Mouse (Mus musculus) kidney, embryonic 14.5 days (tissue): ENCODE data around the gene Mrpl43. TPM values are rescaled to one million over a fixed set of nuclear protein-coding genes. Genes with fewer than 3 reads are reported as not detected.
A peak's percentile ranks its signal among the peaks of the same experiment; 100 is the strongest.
"Not testable (repeated sequence)": the region's sequence is repeated elsewhere in the genome, so short reads cannot be mapped to it uniquely, and the experiment has no call there.

Source experiments
- ATAC-seq: fragments of 200-750 bp; cut with Nextera tagmentation; 2 replicates; pipeline ENCODE4 v1.8.0; 2017; ENCODE audit warnings: moderate number of reproducible peaks, mild to moderate bottlenecking, moderate TSS enrichment, moderate library complexity; ENCODE audit not compliant: low FRiP score, low TSS enrichment
- H3K27ac ChIP-seq: fragments of 300-500 bp; sonication (generic); 2 replicates; pipeline ENCODE4 v1.5.1; 2014; ENCODE audit warnings: low read depth, mild to moderate bottlenecking, low read length, moderate library complexity, mixed read lengths
- H3K27me3 ChIP-seq: fragments of 300-500 bp; sonication (generic); 2 replicates; pipeline ENCODE4 v1.6.1; 2014; ENCODE audit warnings: mild to moderate bottlenecking, low read length; ENCODE audit not compliant: control insufficient read depth, insufficient read depth
- H3K36me3 ChIP-seq: fragments of 300-500 bp; sonication (generic); 2 replicates; pipeline ENCODE4 v1.6.1; 2014; ENCODE audit warnings: low read length, mixed read lengths; ENCODE audit not compliant: control insufficient read depth, insufficient read depth
- H3K4me1 ChIP-seq: fragments of 300-500 bp; sonication (generic); 2 replicates; pipeline ENCODE4 v1.6.1; 2014; ENCODE audit warnings: low read length, mixed read lengths; ENCODE audit not compliant: control insufficient read depth, insufficient read depth
- H3K4me2 ChIP-seq: fragments of 300-500 bp; sonication (generic); replicated peaks from 2 replicates; pipeline ENCODE4 v1.6.1; 2014; ENCODE audit warnings: low read depth, mild to moderate bottlenecking, low read length
- H3K4me3 ChIP-seq: fragments of 300-500 bp; sonication (generic); 2 replicates; pipeline ENCODE4 v1.5.1; 2014; ENCODE audit warnings: mild to moderate bottlenecking, low read length
- H3K9ac ChIP-seq: fragments of 300-500 bp; sonication (generic); 2 replicates; pipeline ENCODE4 v1.6.1; 2014; ENCODE audit warnings: low read depth, mild to moderate bottlenecking, low read length, moderate library complexity
- H3K9me3 ChIP-seq: fragments of 300-500 bp; sonication (generic); 2 replicates; pipeline ENCODE4 v1.6.1; 2016; ENCODE audit warnings: low read length; ENCODE audit not compliant: control insufficient read depth
- WGBS: fragments of 180-500 bp; shearing (Covaris S2); extraction: QIAGEN DNeasy Blood & Tissue Kit; methylation state at CpG from one replicate; pipeline ENCODE4 v1.1.7; 2014; 5-methylcytosine and 5-hydroxymethylcytosine counted together
- polyA plus RNA-seq: library from polyadenylated mRNA; unstranded; fragments of >200 nt; fragmentation: Nextera tagmentation; extraction: Ambion mirVana; gene quantifications from 2 replicates; pipeline ENCODE4 v1.2.1, GENCODE M21; 2014

The Mrpl43 gene
- polyA plus RNA-seq, 1 experiment from 2014 or later, result 69.9 TPM

DNA sequence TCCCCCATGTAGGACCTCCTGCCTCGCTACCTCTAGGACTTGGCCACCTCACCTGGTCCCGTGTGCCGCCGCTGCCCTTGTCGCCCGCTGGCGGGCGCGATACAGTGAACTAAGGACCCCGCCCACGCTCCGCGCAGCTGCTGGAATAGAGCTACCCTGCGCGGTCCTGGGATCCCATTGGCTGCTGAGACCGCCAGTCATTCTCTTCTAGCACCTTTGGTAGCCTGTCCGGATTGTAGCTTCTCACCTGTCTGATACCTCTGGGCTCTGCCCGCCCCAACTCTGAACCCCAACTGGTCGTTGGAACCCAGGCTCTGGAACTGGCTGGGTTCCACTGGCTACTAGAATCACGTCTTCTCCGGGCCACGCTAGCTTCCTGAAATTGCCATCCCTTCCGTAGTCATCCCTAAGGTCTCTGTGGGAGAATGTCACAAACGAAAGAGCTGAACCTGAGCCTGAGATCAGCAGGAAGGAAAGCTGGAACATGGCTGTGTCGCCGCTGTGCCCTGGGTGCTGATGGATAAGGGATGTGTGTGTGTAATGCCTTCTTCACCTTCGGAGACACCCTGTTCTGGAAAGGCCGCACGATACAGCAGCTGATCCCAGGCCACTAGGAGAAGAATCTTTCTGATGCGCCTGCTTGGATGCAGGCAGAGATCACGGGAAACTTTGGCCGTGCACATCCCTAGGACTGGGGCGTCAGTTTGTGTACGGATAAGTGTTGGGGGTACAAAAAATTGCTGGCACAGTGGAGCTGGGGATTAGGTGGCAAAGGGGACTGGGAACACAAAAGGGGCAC, 40.5 kb upstream of the Mrpl43 start:
- Histone ChIP-seq H3K27me3 (peaks cover 13% of the 10 kb centered on the region), H3K9me3 (no peaks in the 10 kb centered on the region), H3K4me2 (peak overlapping the region; percentile 86), H3K4me3 (peak overlapping the region; percentile 46), H3K27ac (peak overlapping the region; percentile 81; the same call in 1 of the 2 replicates), H3K9ac (peak overlapping the region; percentile 60; the same call in 1 of the 2 replicates), H3K36me3 (0 out of 2 replicates have a peak, but pooled peaks cover 4% of the 10 kb centered on the region), H3K4me1 (peaks cover 27% of the 10 kb centered on the region)
- peak; percentile 37 for ATAC-seq
- WGBS, result 3% methylated on average over 34 of the region's 34 CpGs

DNA sequence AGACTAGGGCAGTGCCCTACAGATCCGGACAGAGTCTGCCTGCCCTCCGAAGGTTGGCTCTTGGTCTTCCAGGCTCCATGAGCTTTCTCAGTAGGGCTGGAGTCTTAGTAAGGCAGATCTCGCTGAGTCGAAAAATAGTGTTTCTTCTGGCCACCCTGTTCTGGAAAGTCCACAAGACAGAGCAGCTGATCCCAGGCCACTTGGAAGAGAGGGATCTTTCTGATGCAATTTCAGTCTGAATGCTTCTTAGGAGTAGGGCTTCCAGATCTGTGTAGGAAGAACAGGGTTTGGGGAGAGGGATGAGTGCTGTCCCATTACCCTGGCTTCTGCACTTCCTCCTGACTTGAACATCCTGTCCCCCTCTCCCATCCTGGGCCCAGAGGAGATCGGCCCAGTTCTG, 39.4 kb upstream of the Mrpl43 start, which contains the start of gene Pdzd7:
Pdzd7 (minus strand) TSS at position 67 of the 400 bp plus-strand sequence.
- no peaks in the 10 kb centered on the region for H3K9me3 ChIP-seq
- H3K9ac ChIP-seq, result peak within 1 kb of the TSS; percentile 60; the same call in 1 of the 2 replicates
- H3K4me2 ChIP-seq, result peak within 1 kb of the TSS; percentile 86
- peaks cover 27% of the 10 kb centered on the region for H3K4me1 ChIP-seq
- 0 out of 2 replicates have a peak, but pooled peaks cover 3% of the 10 kb centered on the region for H3K36me3 ChIP-seq
- no peak within 1 kb of the TSS for H3K27ac ChIP-seq
- H3K27me3 ChIP-seq, result peaks cover 13% of the 10 kb centered on the region
- H3K4me3 ChIP-seq, result peak within 1 kb of the TSS; percentile 46
- 67% methylated on average over 5 of the region's 5 CpGs for WGBS
- ATAC-seq, result no peak

DNA sequence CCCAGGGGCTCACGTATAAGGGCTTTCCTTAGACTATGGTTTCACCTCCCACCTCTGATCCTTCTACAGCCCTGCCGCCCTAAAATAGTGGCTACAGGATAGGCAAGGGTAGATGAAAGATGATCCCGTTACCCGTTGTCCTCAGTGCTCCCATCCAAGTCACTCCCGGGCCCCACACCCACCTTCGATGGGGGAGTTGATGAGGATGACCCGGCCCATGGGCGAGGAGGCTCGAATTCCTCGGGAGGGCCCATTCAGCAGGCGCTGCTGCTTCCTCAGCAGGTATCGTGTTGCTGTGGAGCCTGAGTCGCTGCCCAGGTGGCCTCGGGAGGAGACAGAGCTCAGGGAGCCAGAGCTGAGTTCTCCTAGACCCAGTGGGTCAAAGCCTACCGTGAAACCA, 39.0 kb upstream of the Mrpl43 start:
- Histone ChIP-seq H3K27me3 (peaks cover 17% of the 10 kb centered on the region), H3K9me3 (no peaks in the 10 kb centered on the region), H3K4me3 (no peak overlapping the region), H3K4me1 (peaks cover 27% of the 10 kb centered on the region), H3K27ac (no peak overlapping the region), H3K4me2 (no peak overlapping the region; the same call in 1 of the 2 replicates), H3K9ac (no peak overlapping the region), H3K36me3 (no peaks in the 10 kb centered on the region)
- WGBS, result 18% methylated on average over 15 of the region's 15 CpGs
- peak; percentile 18; the same call in 1 of the 2 replicates for ATAC-seq

- Histone ChIP-seq H3K4me3 (no peak overlapping the region), H3K9ac (no peak overlapping the region), H3K27me3 (peaks cover 23% of the 10 kb centered on the region), H3K4me1 (peaks cover 27% of the 10 kb centered on the region), H3K36me3 (no peaks in the 10 kb centered on the region), H3K27ac (no peak overlapping the region), H3K9me3 (no peaks in the 10 kb centered on the region), H3K4me2 (no peak overlapping the region)
- no peak for ATAC-seq
- 60% methylated on average over 11 of the region's 11 CpGs for WGBS
Measured at GRCm38 (mm10) chr19:45044389-45044927, 38.2 kb upstream of the Mrpl43 start.

GRCm38 (mm10) chr19:45040214-45040613, 34.0 kb upstream of the Mrpl43 start:
- Histone ChIP-seq H3K9me3 (no peaks in the 10 kb centered on the region), H3K4me3 (no peak overlapping the region), H3K36me3 (no peaks in the 10 kb centered on the region), H3K27me3 (peaks cover 18% of the 10 kb centered on the region), H3K27ac (no peak overlapping the region), H3K4me1 (peaks cover 4% of the 10 kb centered on the region; the same call in 1 of the 2 replicates), H3K4me2 (no peak overlapping the region), H3K9ac (no peak overlapping the region)
- no peak for ATAC-seq
- WGBS, result 58% methylated on average over 13 of the region's 13 CpGs

DNA sequence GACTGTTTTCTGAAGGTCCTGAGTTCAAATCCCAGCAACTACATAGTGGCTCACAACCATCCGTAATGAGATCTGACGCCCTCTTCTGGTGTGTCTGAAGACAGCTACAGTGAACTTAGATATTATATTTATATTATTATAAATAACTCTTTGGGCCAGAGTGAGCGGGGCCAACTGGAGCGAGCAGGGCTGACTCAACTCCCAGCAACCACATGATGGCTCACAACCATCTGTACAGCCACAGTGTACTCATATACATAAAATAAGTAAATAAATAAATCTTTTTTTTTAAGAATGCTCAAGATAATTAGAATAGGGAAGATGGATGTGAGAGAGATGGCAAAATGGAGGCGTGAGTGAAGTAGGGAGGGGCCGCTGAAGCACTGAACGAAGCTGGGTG, 32.0 kb upstream of the Mrpl43 start:
- H3K36me3 ChIP-seq, ATAC-seq, H3K4me3 ChIP-seq, H3K4me2 ChIP-seq, H3K4me1 ChIP-seq, H3K27ac ChIP-seq, H3K9me3 ChIP-seq, H3K9ac ChIP-seq: not testable (repeated sequence)
- peaks cover 14% of the 10 kb centered on the region for H3K27me3 ChIP-seq
- 91% methylated on average over 7 of the region's 7 CpGs for WGBS

DNA sequence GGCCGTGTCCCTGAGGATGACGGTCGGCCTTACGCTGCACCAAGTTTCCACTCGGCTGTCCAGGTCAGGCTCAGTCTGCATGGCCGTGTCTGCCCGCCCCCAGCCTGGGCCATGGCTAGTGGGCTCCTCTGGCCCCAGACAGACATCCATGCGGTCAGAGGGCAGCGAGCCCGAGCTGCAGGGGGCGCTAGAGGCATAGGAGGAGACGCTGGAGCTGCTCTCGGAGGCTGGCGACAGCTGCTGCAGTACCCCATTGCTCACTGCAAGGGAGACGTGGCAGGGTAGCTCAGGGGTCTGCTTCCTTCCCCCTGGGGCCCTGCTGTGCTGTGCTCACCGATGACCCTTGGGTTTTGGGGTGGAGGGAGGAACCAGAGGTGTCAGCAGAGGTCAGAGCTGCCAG, 30.6 kb upstream of the Mrpl43 start:
- Histone ChIP-seq H3K9ac (no peak overlapping the region), H3K4me3 (no peak overlapping the region), H3K4me1 (no peaks in the 10 kb centered on the region), H3K36me3 (no peaks in the 10 kb centered on the region), H3K4me2 (no peak overlapping the region), H3K27me3 (peaks cover 14% of the 10 kb centered on the region), H3K27ac (no peak overlapping the region), H3K9me3 (no peaks in the 10 kb centered on the region)
- ATAC-seq, result peak; percentile 29; the same call in 1 of the 2 replicates
- WGBS, result 24% methylated on average over 16 of the region's 16 CpGs

- Histone ChIP-seq H3K4me2 (no peak overlapping the region), H3K9ac (no peak overlapping the region), H3K4me1 (peaks cover 8% of the 10 kb centered on the region; the same call in 1 of the 2 replicates), H3K27ac (no peak overlapping the region), H3K9me3 (no peaks in the 10 kb centered on the region), H3K27me3 (no peaks in the 10 kb centered on the region), H3K36me3 (peaks cover 5% of the 10 kb centered on the region; the same call in 1 of the 2 replicates), H3K4me3 (no peak overlapping the region)
- ATAC-seq, result no peak
- 52% methylated on average over 17 of the region's 17 CpGs for WGBS
Measured at GRCm38 (mm10) chr19:45032570-45033332, 26.5 kb upstream of the Mrpl43 start.
